Comparison of ENCODE assay signal across 25 mouse cellular contexts in the genomic region with DNA sequence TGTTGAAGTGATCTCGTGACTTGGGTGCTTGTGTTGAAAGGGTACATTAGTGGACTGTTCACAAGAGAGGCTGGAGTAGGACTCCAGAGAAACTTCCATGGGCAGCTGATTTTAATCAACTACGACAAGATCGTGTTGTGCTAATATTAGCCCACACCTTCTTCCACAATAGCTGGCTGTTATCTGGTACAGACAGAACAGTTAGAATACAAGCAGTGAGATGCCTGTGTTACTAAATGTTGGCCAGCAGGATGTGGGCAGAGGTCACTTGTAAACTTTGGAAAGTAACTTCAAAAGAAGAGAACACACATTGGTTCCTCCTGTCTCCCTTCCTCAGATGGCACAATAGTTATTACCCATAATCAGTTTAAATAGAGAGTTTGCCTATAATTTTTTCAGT. TPM values are rescaled to one million over a fixed set of nuclear protein-coding genes. Genes with fewer than 3 reads are reported as not detected.
DNase-seq lines count a peak whose midpoint lies in the region; ATAC-seq lines count a peak whose summit lies in the region.
"Had no signal": no experiment of that assay in that cellular context is flagged by ENCODE, and none has a peak within 500 bp of the region (broad histone marks: within the 10 kb centered on the region; RNA-seq: fewer than 3 reads in every experiment).

No protein-coding gene starts in this region.

- H3K36me3 ChIP-seq in lung, embryonic 16.5 days (ENCODE audit: control insufficient read depth, insufficient read depth, low read length), result no peaks in the 10 kb centered on the region
- H3K36me3 ChIP-seq: embryonic facial prominence, embryonic 13.5 days; G1E; heart, embryonic 12.5 days; hindbrain, embryonic 12.5 days had no signal

- H3K27ac ChIP-seq in lung, embryonic 16.5 days (ENCODE audit: low read length), result peak overlapping the region; percentile 3; the same call in 1 of the 2 replicates
- H3K27ac ChIP-seq: embryonic facial prominence, embryonic 13.5 days; forebrain, embryonic 13.5 days; gastrocnemius, adult 2 months; hindbrain, embryonic 12.5 days had no signal

- 47% methylated on average over 3 of the region's 3 CpGs for WGBS in lung, embryonic 16.5 days

- no peak overlapping the region for H3K9ac ChIP-seq in lung, embryonic 16.5 days (ENCODE audit: low read length)
- H3K9ac ChIP-seq: embryonic facial prominence, embryonic 13.5 days; forebrain, embryonic 13.5 days; heart, embryonic 12.5 days; hindbrain, embryonic 12.5 days had no signal

- no peak overlapping the region for H3K4me2 ChIP-seq in lung, embryonic 16.5 days (ENCODE audit: low read depth, low read length)
- H3K4me2 ChIP-seq: embryonic facial prominence, embryonic 13.5 days; forebrain, embryonic 13.5 days; heart, embryonic 12.5 days; hindbrain, embryonic 12.5 days had no signal

- ATAC-seq in lung, embryonic 16.5 days (ENCODE audit: low read depth), result no peak
- ATAC-seq in granulocyte monocyte progenitor cell, adult 5-6 weeks (replicated peaks; ENCODE audit: poor library complexity, severe bottlenecking), result peak; percentile 62
- ATAC-seq: CD4-positive, CD25-positive, alpha-beta regulatory T cell, adult 4 months; forebrain, embryonic 13.5 days; hindbrain, embryonic 16.5 days; inflammation-experienced regulatory T-cells, adult 6 months had no signal

- peaks cover 6% of the 10 kb centered on the region for H3K4me1 ChIP-seq in lung, embryonic 16.5 days (replicated peaks; ENCODE audit: control insufficient read depth, insufficient read depth, low read length)
- H3K4me1 ChIP-seq: forebrain, embryonic 13.5 days; hindbrain, embryonic 12.5 days had no signal

- H3K4me3 ChIP-seq in lung, embryonic 16.5 days (ENCODE audit: low read length), result no peak overlapping the region
- H3K4me3 ChIP-seq: embryonic facial prominence, embryonic 13.5 days; forebrain, embryonic 13.5 days; gastrocnemius, adult 2 months; heart, embryonic 12.5 days; hindbrain, embryonic 12.5 days had no signal

- H3K27me3 ChIP-seq in lung, embryonic 16.5 days (ENCODE audit: control insufficient read depth, insufficient read depth, low read depth, low read length), result no peaks in the 10 kb centered on the region
- H3K27me3 ChIP-seq: embryonic facial prominence, embryonic 13.5 days; forebrain, embryonic 13.5 days; heart, embryonic 12.5 days; hindbrain, embryonic 12.5 days had no signal

- H3K9me3 ChIP-seq in lung, embryonic 16.5 days (ENCODE audit: control insufficient read depth, low read length), result no peaks in the 10 kb centered on the region
- H3K9me3 ChIP-seq: embryonic facial prominence, embryonic 13.5 days; forebrain, embryonic 13.5 days; G1E; heart, embryonic 12.5 days; hindbrain, embryonic 12.5 days had no signal

- DNase-seq in lung, postnatal 4 days, result no peak
- DNase-seq in Muller cell, postnatal 12 days (ENCODE audit: inconsistent ontology term), result peak; percentile 56
- peak; percentile 58 for DNase-seq in lung, postnatal 36 days
- DNase-seq in urinary bladder, adult 18-20 months (ENCODE audit: low spot score in 2 of 2), result no peak
- DNase-seq in testis, postnatal 14 days (ENCODE audit: low spot score), result no peak
- DNase-seq: adrenal gland, postnatal 14 days; B cell, adult 2 months; cerebellum, adult 18-20 months; cerebellum, adult 9-11 months; cerebellum, postnatal 36 days; gastrocnemius, adult 2 months; gastrocnemius, postnatal 25 days; heart, adult 18-20 months; heart, postnatal 36 days had no signal

RNA-seq across cellular contexts. Expression of a gene that starts 57.0 kb away (rescaled TPM):
- polyA plus RNA-seq in lung, embryonic 16.5 days (2015; fragmentation: Nextera tagmentation; extraction: Ambion mirVana), result 0.25 and 0.49 TPM in 2 replicates
- total RNA-seq in granulocyte monocyte progenitor cell, adult 5-6 weeks (2014; fragmentation: Nextera tagmentation), result not detected in 2 replicates
- not detected in 2 replicates for total RNA-seq in granulocyte monocyte progenitor cell, adult 5-6 weeks (2017)
- total RNA-seq: adrenal gland, adult 18-20 months; gastrocnemius, postnatal 25 days had no signal
- polyA plus RNA-seq: embryonic facial prominence, embryonic 13.5 days; forebrain, embryonic 13.5 days; G1E; heart, embryonic 12.5 days; hindbrain, embryonic 12.5 days; hindbrain, embryonic 16.5 days had no signal

Comparison
In these comparisons a context has a peak if more than half of its experiments do, and no peak if none do; other contexts are left out.
1. DNase-seq: peak in Muller cell, postnatal 12 days (single experiment) and lung, postnatal 36 days (single experiment); none in lung, postnatal 4 days (0 of 2), urinary bladder, adult 18-20 months (0 of 2) and testis, postnatal 14 days (single experiment).